Mouse (Mus musculus): Measurements from ENCODE around the gene Lcp1.

- TF ChIP-seq GATA1 (IDR thresholded peaks at IDR 0.05; ENCODE audit: borderline replicate concordance, low read length), result no peak
- TF ChIP-seq FLI1 (IDR thresholded peaks at IDR 0.05; ENCODE audit: low read length), result no peak
Measured at GRCm38 (mm10) chr14:75206307-75206706, 75.4 kb downstream of the Lcp1 start.
